Mouse (Mus musculus): ENCODE data around the gene Fam129a.
A peak's percentile ranks its signal among the peaks of the same experiment; 100 is the strongest.

Gene Fam129a

GRCm38 (mm10) chr1:151690061-151690460 lies 119.1 kb downstream of the Fam129a start:
- peak in 1 of 2 experiments; percentile 69 for DNase-seq (ENCODE audit: inconsistent age in 2 of 2, low spot score in 1 of 2)

GRCm38 (mm10) chr1:151690583-151691193 lies 119.7 kb downstream of the Fam129a start:
- peak; percentile 60 to 87 for DNase-seq (ENCODE audit: inconsistent age in 2 of 2, low spot score in 1 of 2)

- peak; percentile 88 to 95 for DNase-seq (ENCODE audit: inconsistent age in 2 of 2, low spot score in 1 of 2)
Measured at GRCm38 (mm10) chr1:151692867-151693266, 121.9 kb downstream of the Fam129a start.

GRCm38 (mm10) chr1:151696751-151697150 lies 125.8 kb downstream of the Fam129a start:
- no peak for DNase-seq (ENCODE audit: inconsistent age in 2 of 2, low spot score in 1 of 2)

- DNase-seq (ENCODE audit: inconsistent age in 2 of 2, low spot score in 1 of 2), result peak in 1 of 2 experiments; percentile 71
Measured at GRCm38 (mm10) chr1:151697901-151698641, 127.1 kb downstream of the Fam129a start.

GRCm38 (mm10) chr1:151699363-151699762 lies 128.4 kb downstream of the Fam129a start:
- DNase-seq (ENCODE audit: inconsistent age in 2 of 2, low spot score in 1 of 2), result peak; percentile 76 to 89

GRCm38 (mm10) chr1:151702816-151703215 lies 131.8 kb downstream of the Fam129a start:
- DNase-seq (ENCODE audit: inconsistent age in 2 of 2, low spot score in 1 of 2), result no peak

- peak; percentile 83 to 97 for DNase-seq (ENCODE audit: inconsistent age in 2 of 2, low spot score in 1 of 2)
Measured at GRCm38 (mm10) chr1:151705723-151706396, 134.9 kb downstream of the Fam129a start.

- DNase-seq (ENCODE audit: inconsistent age in 2 of 2, low spot score in 1 of 2), result no peak
Measured at GRCm38 (mm10) chr1:151706397-151706752, 135.4 kb downstream of the Fam129a start.

GRCm38 (mm10) chr1:151708966-151709733 lies 138.2 kb downstream of the Fam129a start:
- DNase-seq (ENCODE audit: inconsistent age in 2 of 2, low spot score in 1 of 2), result peak in 1 of 2 experiments; percentile 74

- no peak for DNase-seq (ENCODE audit: inconsistent age in 2 of 2, low spot score in 1 of 2)
Measured at GRCm38 (mm10) chr1:151709734-151710022, 138.7 kb downstream of the Fam129a start.

GRCm38 (mm10) chr1:151710424-151711055 lies 139.6 kb downstream of the Fam129a start:
- DNase-seq (ENCODE audit: inconsistent age in 2 of 2, low spot score in 1 of 2), result no peak

GRCm38 (mm10) chr1:151711062-151711461 lies 140.1 kb downstream of the Fam129a start:
- peak in 1 of 2 experiments; percentile 72 for DNase-seq (ENCODE audit: inconsistent age in 2 of 2, low spot score in 1 of 2)

GRCm38 (mm10) chr1:151712664-151713063 lies 141.7 kb downstream of the Fam129a start:
- DNase-seq (ENCODE audit: inconsistent age in 2 of 2, low spot score in 1 of 2), result no peak

- no peak for DNase-seq (ENCODE audit: inconsistent age in 2 of 2, low spot score in 1 of 2)
Measured at GRCm38 (mm10) chr1:151713622-151714021, 142.6 kb downstream of the Fam129a start.

GRCm38 (mm10) chr1:151716024-151716710 lies 145.2 kb downstream of the Fam129a start:
- DNase-seq (ENCODE audit: inconsistent age in 2 of 2, low spot score in 1 of 2), result peak in 1 of 2 experiments; percentile 54

- DNase-seq (ENCODE audit: inconsistent age in 2 of 2, low spot score in 1 of 2), result no peak
Measured at GRCm38 (mm10) chr1:151717624-151718023, 146.6 kb downstream of the Fam129a start.

- no peak for DNase-seq (ENCODE audit: inconsistent age in 2 of 2, low spot score in 1 of 2)
Measured at GRCm38 (mm10) chr1:151718575-151718974, 147.6 kb downstream of the Fam129a start.

GRCm38 (mm10) chr1:151719911-151720310 lies 148.9 kb downstream of the Fam129a start:
- DNase-seq (ENCODE audit: inconsistent age in 2 of 2, low spot score in 1 of 2), result peak; percentile 72 to 93

- DNase-seq (ENCODE audit: inconsistent age in 2 of 2, low spot score in 1 of 2), result peak; percentile 73 to 91
Measured at GRCm38 (mm10) chr1:151720566-151720965, 149.6 kb downstream of the Fam129a start.
